Mouse (Mus musculus) thymus, adult 2 months (tissue): ENCODE results near the gene Gabarap.
A peak's percentile ranks its signal among the peaks of the same experiment; 100 is the strongest.

Source experiments
- CTCF ChIP-seq: fragments of 200-500 bp; IDR thresholded peaks from 2 replicates; pipeline ENCODE4 v1.5.1; 2012; ENCODE audit warnings: mild to moderate bottlenecking, control low read depth, low read length, moderate library complexity, borderline replicate concordance; ENCODE audit not compliant: control insufficient read depth, poor library complexity, insufficient read depth; ENCODE audit errors: extremely low read depth
- POLR2A ChIP-seq: fragments of 200-500 bp; IDR thresholded peaks from 2 replicates; pipeline ENCODE4 v1.6.1; 2012; ENCODE audit warnings: mild to moderate bottlenecking, low read length, control low read depth, moderate library complexity; ENCODE audit not compliant: control insufficient read depth, poor library complexity, insufficient read depth; ENCODE audit errors: extremely low read depth

DNA sequence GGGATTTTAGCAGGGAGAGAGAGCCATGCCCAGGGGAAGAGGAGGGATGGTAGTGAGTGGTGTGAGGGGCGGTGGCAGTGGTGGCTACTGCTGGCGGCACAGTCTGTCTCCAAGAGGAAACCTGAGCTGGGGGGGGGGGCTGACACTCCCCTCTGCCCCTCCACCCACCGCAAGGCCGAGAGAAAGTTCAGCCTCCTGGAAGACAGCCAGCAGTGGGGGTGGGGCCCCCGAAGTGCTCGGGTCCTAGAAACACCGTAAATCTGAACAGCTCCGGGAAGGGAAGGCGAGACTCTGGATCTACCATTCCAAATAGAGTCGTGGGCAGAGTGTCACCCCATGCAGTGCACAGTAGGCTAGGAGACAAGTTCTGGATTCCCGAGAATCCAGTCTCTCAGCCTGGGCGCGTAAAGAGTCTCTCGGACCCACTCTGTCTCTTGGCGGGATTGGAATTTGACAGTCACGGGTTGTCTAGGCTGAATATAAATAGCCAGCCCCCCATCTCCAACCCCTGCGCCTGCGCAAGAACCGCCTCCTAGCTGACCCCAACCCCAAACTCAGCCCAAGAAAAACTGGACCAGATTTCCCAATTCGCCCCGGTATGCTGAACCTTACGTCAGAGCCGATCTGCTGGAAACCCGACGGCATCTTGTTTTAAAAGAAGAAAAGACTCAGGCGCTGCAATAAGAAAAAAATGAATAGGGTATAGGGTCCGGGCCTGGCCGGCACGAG is 43.4 kb upstream of the Gabarap start:
- 0 out of 2 replicates have a peak, but pooled peaks have one; percentile 12 for TF ChIP-seq CTCF
- no peak for TF ChIP-seq POLR2A
